Mouse (Mus musculus) embryonic facial prominence, embryonic 13.5 days (tissue): ENCODE measurements at regions not wholly inside any gene's neighbourhood (a gene's known extent, or its start where the extent isn't known, plus 50 kb on each side); places are given as distances from the start of the nearest gene placed in this dataset.
A peak's percentile ranks its signal among the peaks of the same experiment; 100 is the strongest.

Source experiments
- ATAC-seq: fragments of 200-750 bp; cut with Nextera tagmentation; 2 replicates; pipeline ENCODE4 v1.8.0; 2017; ENCODE audit warnings: low read depth; ENCODE audit not compliant: insufficient number of reproducible peaks, insufficient read depth, low FRiP score, low TSS enrichment
- H3K27ac ChIP-seq: fragments of 300-500 bp; sonication (generic); 2 replicates; pipeline ENCODE4 v1.5.1; 2015; ENCODE audit warnings: moderate library complexity, mild to moderate bottlenecking, inconsistent platforms
- H3K27me3 ChIP-seq: fragments of 300-500 bp; sonication (generic); 2 replicates; pipeline ENCODE4 v1.6.1; 2015; ENCODE audit warnings: mild to moderate bottlenecking, inconsistent platforms
- H3K36me3 ChIP-seq: fragments of 300-500 bp; sonication (generic); 2 replicates; pipeline ENCODE4 v1.6.1; 2015; ENCODE audit warnings: mild to moderate bottlenecking, inconsistent platforms
- H3K4me1 ChIP-seq: fragments of 300-500 bp; sonication (generic); 2 replicates; pipeline ENCODE4 v1.6.1; 2015; ENCODE audit warnings: inconsistent platforms
- H3K4me2 ChIP-seq: fragments of 300-500 bp; sonication (generic); 2 replicates; pipeline ENCODE4 v1.6.1; 2015; ENCODE audit warnings: moderate library complexity, mild to moderate bottlenecking, inconsistent platforms
- H3K4me3 ChIP-seq: fragments of 300-500 bp; sonication (generic); 2 replicates; pipeline ENCODE4 v1.5.1; 2015; ENCODE audit warnings: mild to moderate bottlenecking, inconsistent platforms
- H3K9ac ChIP-seq: fragments of 300-500 bp; sonication (generic); 2 replicates; pipeline ENCODE4 v1.6.1; 2015; ENCODE audit warnings: mild to moderate bottlenecking, inconsistent platforms
- H3K9me3 ChIP-seq: fragments of 300-500 bp; sonication (generic); 2 replicates; pipeline ENCODE4 v1.6.1; 2016; ENCODE audit warnings: inconsistent platforms
- whole genome bisulfite sequencing: fragments of 180-500 bp; shearing (Covaris S2); methylation state at CpG from one replicate; pipeline ENCODE4 v1.1.7; 2015; ENCODE audit warnings: mixed read lengths; 5-methylcytosine and 5-hydroxymethylcytosine counted together

- Histone ChIP-seq H3K36me3 (no peaks in the 10 kb centered on the region), H3K4me2 (no peak overlapping the region), H3K27me3 (no peaks in the 10 kb centered on the region), H3K9me3 (peaks cover 4% of the 10 kb centered on the region; the same call in 1 of the 2 replicates), H3K27ac (no peak overlapping the region), H3K4me3 (no peak overlapping the region), H3K9ac (no peak overlapping the region), H3K4me1 (0 out of 2 replicates have a peak, but pooled peaks cover 5% of the 10 kb centered on the region)
- ATAC-seq, result no peak
- WGBS, result 57% methylated on average over 11 of the region's 11 CpGs
These were observed 124.6 kb downstream of the Vegfa start for GRCm38 (mm10) chr17:45907587-45907986.

- no peaks in the 10 kb centered on the region for H3K27me3 ChIP-seq
- H3K4me1 ChIP-seq, result 0 out of 2 replicates have a peak, but pooled peaks cover 5% of the 10 kb centered on the region
- WGBS, result 58% methylated on average over 7 of the region's 7 CpGs
- no peak overlapping the region; the same call in 1 of the 2 replicates for H3K27ac ChIP-seq
- H3K4me2 ChIP-seq, result no peak overlapping the region
- no peaks in the 10 kb centered on the region for H3K9me3 ChIP-seq
- ATAC-seq, result no peak
- H3K4me3 ChIP-seq, result no peak overlapping the region
- H3K36me3 ChIP-seq, result no peaks in the 10 kb centered on the region
- no peak overlapping the region for H3K9ac ChIP-seq
These were observed 126.6 kb downstream of the Vegfa start for GRCm38 (mm10) chr17:45905596-45905995.

GRCm38 (mm10) chr17:45904251-45904650 is 127.9 kb downstream of the Vegfa start:
- 65% methylated on average over 4 of the region's 4 CpGs for WGBS
- 0 out of 2 replicates have a peak, but pooled peaks cover 3% of the 10 kb centered on the region for H3K9me3 ChIP-seq
- no peaks in the 10 kb centered on the region for H3K36me3 ChIP-seq
- H3K27me3 ChIP-seq, result no peaks in the 10 kb centered on the region
- H3K4me2 ChIP-seq, result no peak overlapping the region
- H3K4me1 ChIP-seq, result 0 out of 2 replicates have a peak, but pooled peaks cover 5% of the 10 kb centered on the region
- ATAC-seq, result no peak
- H3K27ac ChIP-seq, result no peak overlapping the region
- no peak overlapping the region for H3K9ac ChIP-seq
- H3K4me3 ChIP-seq, result no peak overlapping the region

- WGBS, result 78% methylated on average over 9 of the region's 9 CpGs
- Histone ChIP-seq H3K9me3 (0 out of 2 replicates have a peak, but pooled peaks cover 5% of the 10 kb centered on the region), H3K27ac (no peak overlapping the region), H3K9ac (no peak overlapping the region), H3K27me3 (no peaks in the 10 kb centered on the region), H3K4me1 (0 out of 2 replicates have a peak, but pooled peaks cover 5% of the 10 kb centered on the region), H3K36me3 (no peaks in the 10 kb centered on the region), H3K4me2 (no peak overlapping the region), H3K4me3 (no peak overlapping the region)
- no peak for ATAC-seq
These were observed 128.9 kb downstream of the Vegfa start for GRCm38 (mm10) chr17:45903294-45903693.

- H3K4me1 ChIP-seq, result 0 out of 2 replicates have a peak, but pooled peaks cover 1% of the 10 kb centered on the region
- no peak overlapping the region for H3K4me3 ChIP-seq
- 0 out of 2 replicates have a peak, but pooled peaks cover 5% of the 10 kb centered on the region for H3K9me3 ChIP-seq
- H3K9ac ChIP-seq, result no peak overlapping the region
- H3K27ac ChIP-seq, result no peak overlapping the region
- H3K36me3 ChIP-seq, result no peaks in the 10 kb centered on the region
- WGBS, result 91% methylated on average over 7 of the region's 7 CpGs
- H3K27me3 ChIP-seq, result no peaks in the 10 kb centered on the region
- no peak overlapping the region for H3K4me2 ChIP-seq
- no peak for ATAC-seq
These were observed 129.5 kb downstream of the Vegfa start for GRCm38 (mm10) chr17:45902668-45903067.

DNA sequence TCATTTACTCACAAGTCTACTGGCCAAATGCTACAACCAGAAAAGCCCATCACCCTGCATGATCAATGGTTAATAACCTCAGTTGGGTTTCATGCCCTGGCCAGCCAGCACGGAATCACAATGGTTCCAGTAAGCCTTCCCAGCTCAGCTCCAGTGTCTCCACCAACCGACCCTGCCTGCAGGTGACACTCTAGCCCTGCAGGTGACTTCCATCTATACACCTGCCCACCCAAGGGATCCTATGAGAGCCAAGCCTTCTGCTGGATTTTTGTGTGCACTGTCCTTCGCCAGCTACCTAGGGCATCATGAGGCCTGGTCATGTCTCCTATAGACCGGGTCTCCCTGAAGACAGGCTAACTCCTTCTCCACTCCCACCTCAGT is 135.3 kb downstream of the Vegfa start:
- Histone ChIP-seq H3K27me3 (no peaks in the 10 kb centered on the region), H3K9ac (no peak overlapping the region), H3K9me3 (0 out of 2 replicates have a peak, but pooled peaks cover 5% of the 10 kb centered on the region), H3K4me2 (no peak overlapping the region), H3K36me3 (no peaks in the 10 kb centered on the region), H3K4me3 (no peak overlapping the region), H3K4me1 (peaks cover 25% of the 10 kb centered on the region), H3K27ac (no peak overlapping the region)
- WGBS, result 74% methylated on average over 4 of the region's 4 CpGs
- ATAC-seq, result no peak

DNA sequence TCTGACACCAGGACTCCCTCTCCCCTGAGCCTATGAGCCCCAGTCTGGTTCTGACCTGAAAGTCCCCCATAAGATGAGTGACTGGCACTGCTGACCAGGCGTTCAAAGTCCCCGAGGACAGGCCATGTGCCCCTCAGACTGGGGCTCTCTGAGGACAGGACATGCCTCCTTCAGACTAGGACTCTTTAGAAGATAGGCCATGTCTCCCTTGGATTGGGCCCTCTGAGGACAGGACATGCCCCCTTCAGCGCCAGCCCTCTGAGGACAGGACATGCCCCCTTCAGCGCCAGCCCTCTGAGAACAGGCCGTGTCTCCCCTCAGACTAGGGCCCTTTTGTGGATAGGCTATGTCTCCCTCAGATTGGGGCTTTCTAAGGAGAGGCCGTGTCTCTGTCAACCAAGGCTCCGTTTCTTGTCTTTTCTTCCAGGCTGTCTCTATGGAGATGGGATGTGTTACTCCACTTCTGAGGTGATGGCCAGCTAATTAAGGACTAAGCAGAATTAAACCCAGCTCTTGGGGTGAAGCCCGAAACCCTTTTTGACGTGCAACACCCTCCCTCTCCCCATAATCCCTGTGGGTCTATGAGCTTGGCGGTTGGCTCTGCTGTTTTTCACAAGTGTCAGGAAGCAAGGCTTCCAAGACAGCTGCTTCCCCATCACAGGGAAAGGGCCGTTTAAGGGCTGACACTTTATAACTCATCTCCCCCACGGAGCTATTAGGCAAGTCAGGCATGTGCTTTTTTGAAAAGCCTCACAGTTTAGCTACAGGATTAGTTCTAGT is 135.8 kb downstream of the Vegfa start:
- H3K4me1 ChIP-seq, result peaks cover 25% of the 10 kb centered on the region
- no peak overlapping the region for H3K4me2 ChIP-seq
- H3K4me3 ChIP-seq, result no peak overlapping the region
- H3K27ac ChIP-seq, result no peak overlapping the region
- H3K27me3 ChIP-seq, result no peaks in the 10 kb centered on the region
- ATAC-seq, result no peak
- no peaks in the 10 kb centered on the region for H3K36me3 ChIP-seq
- no peak overlapping the region for H3K9ac ChIP-seq
- 0 out of 2 replicates have a peak, but pooled peaks cover 5% of the 10 kb centered on the region for H3K9me3 ChIP-seq
- 54% methylated on average over 12 of the region's 12 CpGs for WGBS

GRCm38 (mm10) chr17:45894166-45894565 is 138.0 kb downstream of the Vegfa start:
- no peaks in the 10 kb centered on the region for H3K27me3 ChIP-seq
- peaks cover 30% of the 10 kb centered on the region for H3K4me1 ChIP-seq
- 0 out of 2 replicates have a peak, but pooled peaks cover 2% of the 10 kb centered on the region for H3K9me3 ChIP-seq
- H3K27ac ChIP-seq, result no peak overlapping the region
- H3K9ac ChIP-seq, result no peak overlapping the region
- no peaks in the 10 kb centered on the region for H3K36me3 ChIP-seq
- ATAC-seq, result no peak
- WGBS, result 88% methylated on average over 5 of the region's 5 CpGs
- no peak overlapping the region for H3K4me3 ChIP-seq
- H3K4me2 ChIP-seq, result no peak overlapping the region

GRCm38 (mm10) chr17:45893698-45894097 is 138.5 kb downstream of the Vegfa start:
- no peak for ATAC-seq
- H3K9me3 ChIP-seq, result no peaks in the 10 kb centered on the region
- H3K27me3 ChIP-seq, result no peaks in the 10 kb centered on the region
- H3K4me2 ChIP-seq, result no peak overlapping the region
- peaks cover 33% of the 10 kb centered on the region for H3K4me1 ChIP-seq
- no peak overlapping the region for H3K9ac ChIP-seq
- 69% methylated on average over 6 of the region's 6 CpGs for WGBS
- H3K36me3 ChIP-seq, result no peaks in the 10 kb centered on the region
- H3K27ac ChIP-seq, result peak overlapping the region; percentile 33; the same call in 1 of the 2 replicates
- H3K4me3 ChIP-seq, result no peak overlapping the region

DNA sequence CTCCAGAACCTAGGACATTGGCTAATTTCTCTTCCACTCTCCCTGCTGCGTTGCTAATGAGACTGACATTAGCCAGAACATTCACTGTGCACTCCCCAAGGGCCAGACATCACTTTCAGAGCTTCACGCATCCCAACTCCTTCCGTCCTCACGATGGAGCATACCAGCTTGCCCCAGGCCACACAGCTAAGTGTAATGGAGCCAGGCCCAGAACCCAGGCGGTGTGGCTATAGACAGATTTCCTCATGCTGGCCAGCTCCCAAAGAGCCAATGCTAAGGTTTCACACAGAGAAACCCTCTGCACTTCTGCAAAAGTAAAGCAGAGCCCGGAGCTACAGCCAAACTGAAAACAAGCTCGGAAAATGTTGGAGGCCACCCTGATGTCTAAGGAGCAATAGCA is 139.1 kb downstream of the Vegfa start:
- H3K4me1 ChIP-seq, result peaks cover 38% of the 10 kb centered on the region
- H3K36me3 ChIP-seq, result no peaks in the 10 kb centered on the region
- 49% methylated on average over 7 of the region's 7 CpGs for WGBS
- H3K27me3 ChIP-seq, result no peaks in the 10 kb centered on the region
- no peak overlapping the region for H3K9ac ChIP-seq
- no peak for ATAC-seq
- peak overlapping the region; percentile 33; the same call in 1 of the 2 replicates for H3K27ac ChIP-seq
- H3K4me3 ChIP-seq, result no peak overlapping the region
- no peak overlapping the region for H3K4me2 ChIP-seq
- no peaks in the 10 kb centered on the region for H3K9me3 ChIP-seq

DNA sequence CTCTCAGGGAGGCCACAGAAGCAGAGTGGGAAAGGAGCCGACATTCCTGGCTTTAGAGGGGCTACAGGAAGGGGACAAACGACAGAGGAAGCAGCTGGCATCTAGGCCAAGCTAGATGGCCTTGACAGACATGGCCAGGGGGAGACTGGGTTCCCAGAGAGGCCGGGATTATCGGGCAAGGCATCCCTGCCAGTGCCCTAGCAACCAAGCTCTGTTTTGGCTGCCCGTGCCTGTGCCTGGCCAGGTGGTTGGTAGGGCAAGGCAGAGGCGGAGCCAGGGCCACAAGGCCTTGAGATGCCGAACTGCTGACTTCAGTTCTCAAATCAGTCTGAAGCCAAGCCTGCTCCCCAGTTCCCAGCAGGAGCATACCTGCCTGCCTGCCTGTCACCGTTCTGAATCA is 142.7 kb downstream of the Vegfa start:
- H3K4me3 ChIP-seq, result no peak overlapping the region
- H3K9ac ChIP-seq, result peak overlapping the region; percentile 44
- peak overlapping the region; percentile 92 for H3K27ac ChIP-seq
- peaks cover 57% of the 10 kb centered on the region for H3K4me1 ChIP-seq
- no peak for ATAC-seq
- 40% methylated on average over 8 of the region's 8 CpGs for WGBS
- no peaks in the 10 kb centered on the region for H3K27me3 ChIP-seq
- H3K36me3 ChIP-seq, result no peaks in the 10 kb centered on the region
- no peaks in the 10 kb centered on the region for H3K9me3 ChIP-seq
- 0 out of 2 replicates have a peak overlapping the region, but pooled peaks have one; percentile 7 for H3K4me2 ChIP-seq

GRCm38 (mm10) chr17:45889051-45889450 is 143.1 kb downstream of the Vegfa start:
- Histone ChIP-seq H3K9ac (peak overlapping the region; percentile 44), H3K27me3 (no peaks in the 10 kb centered on the region), H3K4me2 (0 out of 2 replicates have a peak overlapping the region, but pooled peaks have one; percentile 7), H3K27ac (peak overlapping the region; percentile 92), H3K4me1 (peaks cover 53% of the 10 kb centered on the region), H3K4me3 (no peak overlapping the region), H3K9me3 (no peaks in the 10 kb centered on the region), H3K36me3 (no peaks in the 10 kb centered on the region)
- no peak for ATAC-seq
- 25% methylated on average over 7 of the region's 7 CpGs for WGBS
